Mouse (Mus musculus) 3134 (cell line): ENCODE data around the gene Naa30.

ENCODE experiments used
- DNase-seq: peaks from one replicate; pipeline ENCODE4 v3.0.0-alpha.2; 2011; ENCODE audit warnings: low spot score; ENCODE audit not compliant: insufficient read length; ENCODE audit errors: extremely low read depth

Naa30 gene

GRCm38 (mm10) chr14:49221771-49222170 lies 49.7 kb downstream of the Naa30 start:
- DNase-seq = no peak

DNA sequence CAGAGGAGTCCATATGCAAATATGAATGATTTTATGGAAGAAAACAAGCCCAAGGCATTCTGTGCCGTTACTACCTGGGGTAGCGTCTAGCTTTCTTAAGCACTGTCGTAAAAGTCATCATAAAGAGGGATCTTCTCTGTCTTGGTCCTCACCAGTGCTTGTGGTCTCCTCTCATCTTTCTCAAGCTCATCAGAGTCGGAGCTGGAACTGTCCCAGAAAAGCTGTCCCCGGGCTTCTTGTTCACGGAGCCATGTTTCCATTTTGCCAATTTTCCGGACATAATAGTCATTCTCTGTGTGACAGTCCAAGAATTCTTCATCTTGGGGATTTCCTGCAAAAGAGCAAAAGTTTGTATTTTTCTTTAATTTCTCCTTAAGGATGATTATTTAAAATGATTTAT lies 54.4 kb downstream of the Naa30 start:
- DNase-seq = no peak

GRCm38 (mm10) chr14:49226986-49227385 lies 55.0 kb downstream of the Naa30 start:
- no peak for DNase-seq

- no peak for DNase-seq
Measured at GRCm38 (mm10) chr14:49231845-49232244, 59.8 kb downstream of the Naa30 start.

GRCm38 (mm10) chr14:49234788-49235515 lies 62.9 kb downstream of the Naa30 start:
- DNase-seq = peak; percentile 13

DNA sequence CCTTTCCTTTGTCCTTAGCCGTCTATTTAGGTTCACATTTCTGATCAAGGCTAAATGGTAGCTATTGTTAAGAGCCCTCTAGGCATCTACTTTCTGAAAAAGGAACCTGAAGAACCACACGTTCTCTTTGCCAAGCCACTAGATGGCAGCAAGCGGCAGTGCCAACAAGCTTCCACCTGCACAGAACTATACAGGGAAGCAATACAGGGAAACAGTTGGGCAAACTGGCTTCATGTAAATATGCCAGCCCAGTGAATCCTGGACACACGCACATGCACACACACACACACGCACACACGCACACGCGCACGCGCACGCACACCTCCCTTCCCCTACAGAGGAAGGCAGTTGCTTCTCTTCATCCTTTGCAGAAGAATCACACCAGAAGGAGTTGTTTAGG lies 66.2 kb downstream of the Naa30 start:
- no peak for DNase-seq
